Mouse (Mus musculus): ENCODE data around the gene Syt12. TPM values are rescaled to one million over a fixed set of nuclear protein-coding genes. Genes with fewer than 3 reads are reported as not detected.

The Syt12 gene
- polyA plus RNA-seq, 1 experiment from 2014 or later: 1.6 TPM

DNA sequence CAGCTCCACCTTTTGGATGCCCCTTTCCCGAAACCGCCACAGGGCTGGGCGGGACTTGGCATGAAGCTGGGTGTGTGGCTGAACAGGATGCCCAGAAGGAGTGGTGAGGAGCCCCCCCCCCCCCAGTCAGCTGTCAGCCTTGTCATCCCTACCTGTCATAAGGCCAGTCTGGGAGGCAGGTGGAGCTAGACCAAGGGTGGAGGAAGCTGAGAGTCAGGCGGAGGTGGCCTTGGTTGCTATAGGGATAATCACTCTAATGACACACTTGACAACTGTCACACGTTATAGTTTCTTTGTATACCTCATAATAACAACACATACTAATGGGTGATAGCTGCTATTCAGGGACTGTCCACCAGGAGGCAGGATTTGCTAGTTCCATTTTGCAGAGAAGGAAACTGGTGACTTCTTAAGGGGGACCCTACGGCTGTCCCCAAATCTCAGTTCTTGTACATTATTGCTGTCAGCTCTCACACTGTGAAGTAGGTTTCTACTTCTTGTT, 36.1 kb downstream of the Syt12 start:
- Histone ChIP-seq H3K36me3 (ENCODE audit: control insufficient read depth, insufficient read depth, low read length) (no peaks in the 10 kb centered on the region), H3K27ac (ENCODE audit: low read length) (no peak overlapping the region; the same call in 1 of the 2 replicates), H3K4me3 (ENCODE audit: low read length) (no peak overlapping the region), H3K9me3 (ENCODE audit: control insufficient read depth, low read length) (no peaks in the 10 kb centered on the region), H3K27me3 (ENCODE audit: control insufficient read depth, insufficient read depth, low read depth, low read length) (no peaks in the 10 kb centered on the region), H3K9ac (ENCODE audit: low read length) (no peak overlapping the region), H3K4me1 (replicated peaks; ENCODE audit: control insufficient read depth, insufficient read depth, low read length) (peaks cover 33% of the 10 kb centered on the region), H3K4me2 (ENCODE audit: low read depth, low read length) (no peak overlapping the region)
- 22% methylated on average over 6 of the region's 6 CpGs for WGBS
- ATAC-seq (ENCODE audit: low read depth): no peak

- H3K9me3 ChIP-seq (ENCODE audit: control insufficient read depth, low read length): no peaks in the 10 kb centered on the region
- H3K4me3 ChIP-seq (ENCODE audit: low read length): peak overlapping the region; percentile 86
- H3K36me3 ChIP-seq (ENCODE audit: control insufficient read depth, insufficient read depth, low read length): peaks cover 5% of the 10 kb centered on the region; the same call in 1 of the 2 replicates
- 6% methylated on average over 8 of the region's 8 CpGs for WGBS
- H3K4me2 ChIP-seq (ENCODE audit: low read depth, low read length): peak overlapping the region; percentile 86
- peak overlapping the region; percentile 20; the same call in 1 of the 2 replicates for H3K27ac ChIP-seq (ENCODE audit: low read length)
- no peaks in the 10 kb centered on the region for H3K27me3 ChIP-seq (ENCODE audit: control insufficient read depth, insufficient read depth, low read depth, low read length)
- ATAC-seq (ENCODE audit: low read depth): peak; percentile 36; the same call in 1 of the 2 replicates
- H3K9ac ChIP-seq (ENCODE audit: low read length): peak overlapping the region; percentile 37
- peaks cover 33% of the 10 kb centered on the region for H3K4me1 ChIP-seq (replicated peaks; ENCODE audit: control insufficient read depth, insufficient read depth, low read length)
Measured at GRCm38 (mm10) chr19:4440222-4440621, 37.0 kb downstream of the Syt12 start.

DNA sequence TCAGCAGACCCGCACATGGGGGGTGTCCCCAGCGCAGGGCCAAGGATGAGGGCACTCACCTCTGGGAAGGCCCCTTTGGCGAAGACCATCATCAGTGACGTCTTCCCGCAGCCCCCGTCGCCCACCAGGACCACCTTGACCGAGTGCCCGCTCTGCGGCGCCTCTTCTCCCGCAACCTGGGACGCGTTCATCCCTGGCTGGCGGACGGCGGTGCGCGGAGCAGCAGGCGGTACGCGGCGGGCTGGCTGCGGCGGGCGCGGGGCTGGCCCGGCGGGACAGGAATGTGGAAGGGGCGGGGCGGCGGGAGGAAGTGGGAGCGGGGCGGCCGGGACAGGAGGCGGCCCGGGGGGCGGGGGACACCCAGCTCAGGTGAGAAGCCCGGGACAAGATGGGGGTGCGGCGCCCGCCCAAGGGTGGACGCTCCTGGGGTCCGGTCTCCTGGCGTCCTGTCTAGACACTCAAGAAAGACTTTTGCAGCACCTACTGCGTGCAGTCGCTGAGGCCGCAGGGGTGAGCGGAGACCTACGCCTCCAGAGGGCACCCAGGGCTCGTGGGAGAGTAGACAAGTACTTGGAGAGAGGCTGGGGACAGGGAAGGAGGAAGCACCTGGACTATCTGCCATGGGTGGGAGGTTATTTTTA, 38.0 kb downstream of the Syt12 start, which contains the start of gene Rhod:
TSS of gene Rhod (minus strand) at position 272 of the 641 bp plus-strand sequence.
- H3K4me1 ChIP-seq (replicated peaks; ENCODE audit: control insufficient read depth, insufficient read depth, low read length): peaks cover 33% of the 10 kb centered on the region
- peak within 1 kb of the TSS; percentile 41 for H3K27ac ChIP-seq (ENCODE audit: low read length)
- no peaks in the 10 kb centered on the region for H3K9me3 ChIP-seq (ENCODE audit: control insufficient read depth, low read length)
- H3K27me3 ChIP-seq (ENCODE audit: control insufficient read depth, insufficient read depth, low read depth, low read length): no peaks in the 10 kb centered on the region
- peaks cover 5% of the 10 kb centered on the region; the same call in 1 of the 2 replicates for H3K36me3 ChIP-seq (ENCODE audit: control insufficient read depth, insufficient read depth, low read length)
- peak within 1 kb of the TSS; percentile 92 for H3K9ac ChIP-seq (ENCODE audit: low read length)
- peak; percentile 79 for ATAC-seq (ENCODE audit: low read depth)
- under 1% methylated on average over 46 of the region's 51 CpGs for WGBS
- peak within 1 kb of the TSS; percentile 86 for H3K4me3 ChIP-seq (ENCODE audit: low read length)
- peak within 1 kb of the TSS; percentile 86 for H3K4me2 ChIP-seq (ENCODE audit: low read depth, low read length)

- peak overlapping the region; percentile 41 for H3K27ac ChIP-seq (ENCODE audit: low read length)
- peaks cover 33% of the 10 kb centered on the region for H3K4me1 ChIP-seq (replicated peaks; ENCODE audit: control insufficient read depth, insufficient read depth, low read length)
- H3K27me3 ChIP-seq (ENCODE audit: control insufficient read depth, insufficient read depth, low read depth, low read length): no peaks in the 10 kb centered on the region
- no peaks in the 10 kb centered on the region for H3K9me3 ChIP-seq (ENCODE audit: control insufficient read depth, low read length)
- peak overlapping the region; percentile 86 for H3K4me2 ChIP-seq (ENCODE audit: low read depth, low read length)
- peak; percentile 1; the same call in 1 of the 2 replicates for ATAC-seq (ENCODE audit: low read depth)
- peak overlapping the region; percentile 92 for H3K9ac ChIP-seq (ENCODE audit: low read length)
- peak overlapping the region; percentile 86 for H3K4me3 ChIP-seq (ENCODE audit: low read length)
- H3K36me3 ChIP-seq (ENCODE audit: control insufficient read depth, insufficient read depth, low read length): peaks cover 5% of the 10 kb centered on the region; the same call in 1 of the 2 replicates
- WGBS: 5% methylated on average over 8 of the region's 8 CpGs
Measured at GRCm38 (mm10) chr19:4438791-4439160, 38.5 kb downstream of the Syt12 start.

DNA sequence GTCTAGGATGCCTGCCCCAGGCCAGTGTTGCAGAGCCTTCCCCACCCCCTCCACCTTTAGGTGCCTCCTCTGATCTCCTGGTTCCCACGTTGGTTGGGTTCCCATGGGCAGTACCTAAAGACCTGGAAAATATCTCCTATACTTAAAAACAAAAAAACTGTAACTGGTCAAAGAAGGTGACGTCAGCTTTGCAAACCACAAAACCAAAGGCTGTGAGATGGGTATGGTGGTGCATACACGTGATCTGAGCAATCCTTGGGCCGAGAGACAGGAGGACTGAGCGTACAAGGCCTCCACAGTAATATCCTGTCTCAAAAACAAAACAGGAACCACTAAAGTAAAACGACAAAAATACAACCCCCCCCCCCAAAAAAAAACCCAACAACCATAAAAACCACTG, 39.4 kb downstream of the Syt12 start:
- Histone ChIP-seq H3K4me1 (replicated peaks; ENCODE audit: control insufficient read depth, insufficient read depth, low read length) (peaks cover 33% of the 10 kb centered on the region), H3K27me3 (ENCODE audit: control insufficient read depth, insufficient read depth, low read depth, low read length) (no peaks in the 10 kb centered on the region), H3K9ac (ENCODE audit: low read length) (peak overlapping the region; percentile 92), H3K27ac (ENCODE audit: low read length) (no peak overlapping the region), H3K9me3 (ENCODE audit: control insufficient read depth, low read length) (no peaks in the 10 kb centered on the region), H3K4me2 (ENCODE audit: low read depth, low read length) (peak overlapping the region; percentile 86), H3K4me3 (ENCODE audit: low read length) (no peak overlapping the region; the same call in 1 of the 2 replicates), H3K36me3 (ENCODE audit: control insufficient read depth, insufficient read depth, low read length) (peaks cover 5% of the 10 kb centered on the region; the same call in 1 of the 2 replicates)
- 67% methylated on average over 6 of the region's 6 CpGs for WGBS
- no peak for ATAC-seq (ENCODE audit: low read depth)

GRCm38 (mm10) chr19:4436254-4436653, 41.0 kb downstream of the Syt12 start:
- 94% methylated on average over 3 of the region's 3 CpGs for WGBS
- Histone ChIP-seq H3K4me2 (ENCODE audit: low read depth, low read length) (no peak overlapping the region), H3K27me3 (ENCODE audit: control insufficient read depth, insufficient read depth, low read depth, low read length) (no peaks in the 10 kb centered on the region), H3K9me3 (ENCODE audit: control insufficient read depth, low read length) (no peaks in the 10 kb centered on the region), H3K9ac (ENCODE audit: low read length) (no peak overlapping the region), H3K4me3 (ENCODE audit: low read length) (no peak overlapping the region), H3K27ac (ENCODE audit: low read length) (no peak overlapping the region), H3K36me3 (ENCODE audit: control insufficient read depth, insufficient read depth, low read length) (peaks cover 7% of the 10 kb centered on the region), H3K4me1 (replicated peaks; ENCODE audit: control insufficient read depth, insufficient read depth, low read length) (peaks cover 22% of the 10 kb centered on the region)
- no peak for ATAC-seq (ENCODE audit: low read depth)

- no peak for ATAC-seq (ENCODE audit: low read depth)
- Histone ChIP-seq H3K9ac (ENCODE audit: low read length) (no peak overlapping the region), H3K4me2 (ENCODE audit: low read depth, low read length) (no peak overlapping the region), H3K27me3 (ENCODE audit: control insufficient read depth, insufficient read depth, low read depth, low read length) (no peaks in the 10 kb centered on the region), H3K36me3 (ENCODE audit: control insufficient read depth, insufficient read depth, low read length) (peaks cover 12% of the 10 kb centered on the region), H3K4me3 (ENCODE audit: low read length) (no peak overlapping the region), H3K27ac (ENCODE audit: low read length) (no peak overlapping the region), H3K9me3 (ENCODE audit: control insufficient read depth, low read length) (no peaks in the 10 kb centered on the region), H3K4me1 (replicated peaks; ENCODE audit: control insufficient read depth, insufficient read depth, low read length) (peaks cover 12% of the 10 kb centered on the region)
- 95% methylated on average over 1 of the region's 1 CpGs for WGBS
Measured at GRCm38 (mm10) chr19:4434999-4435398, 42.2 kb downstream of the Syt12 start.

DNA sequence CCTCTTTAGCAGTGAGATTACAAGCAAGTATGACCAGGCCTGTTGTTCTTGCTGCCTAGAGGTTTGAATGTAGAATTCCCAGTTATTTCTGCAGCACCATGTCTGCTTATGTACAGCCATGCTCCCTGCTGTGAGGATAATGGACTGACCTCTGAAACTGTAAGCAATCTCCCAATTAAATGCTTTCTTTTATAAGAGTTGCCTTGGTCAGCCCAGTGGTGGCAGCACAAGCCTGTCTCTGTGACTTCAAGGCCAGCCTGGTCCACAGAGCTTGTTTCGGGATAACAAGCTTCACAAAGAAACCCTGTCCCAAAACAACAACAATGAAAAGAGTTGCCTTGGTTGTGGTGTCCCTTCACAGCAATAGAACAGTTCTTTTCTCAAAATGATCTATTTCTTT, 43.5 kb downstream of the Syt12 start:
- Histone ChIP-seq H3K4me1 (replicated peaks; ENCODE audit: control insufficient read depth, insufficient read depth, low read length) (peaks cover 7% of the 10 kb centered on the region), H3K4me2 (ENCODE audit: low read depth, low read length) (no peak overlapping the region), H3K4me3 (ENCODE audit: low read length) (no peak overlapping the region), H3K27ac (ENCODE audit: low read length) (no peak overlapping the region), H3K27me3 (ENCODE audit: control insufficient read depth, insufficient read depth, low read depth, low read length) (no peaks in the 10 kb centered on the region), H3K9ac (ENCODE audit: low read length) (no peak overlapping the region), H3K36me3 (ENCODE audit: control insufficient read depth, insufficient read depth, low read length) (peaks cover 14% of the 10 kb centered on the region), H3K9me3 (ENCODE audit: control insufficient read depth, low read length) (no peaks in the 10 kb centered on the region)
- ATAC-seq (ENCODE audit: low read depth): no peak
- 83% methylated on average over 1 of the region's 1 CpGs for WGBS

DNA sequence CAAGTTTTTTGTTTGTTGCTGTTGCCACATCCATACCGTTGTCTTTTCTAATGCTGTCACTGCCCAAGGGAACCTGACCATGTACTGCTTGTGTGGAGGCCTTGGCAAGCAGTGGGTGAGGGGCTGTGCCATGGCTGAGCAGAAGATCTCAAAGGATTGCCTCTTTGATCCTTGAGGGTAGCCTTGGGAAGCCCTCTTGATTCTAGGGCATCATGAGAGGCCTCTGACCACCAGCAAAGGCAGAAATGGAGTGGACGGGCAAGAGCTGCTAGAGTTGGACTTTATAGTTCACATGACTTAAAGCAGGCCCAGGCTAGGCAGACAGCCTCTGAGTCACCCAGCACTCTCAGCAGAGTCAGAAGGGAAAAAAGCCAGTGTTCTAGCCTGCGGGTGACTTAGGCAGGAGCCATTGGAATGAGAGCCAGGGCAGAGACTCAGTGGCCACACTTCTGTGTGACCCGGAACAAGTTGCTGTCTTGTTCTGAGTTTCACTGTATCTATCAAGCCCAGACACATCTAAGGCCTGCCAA, 47.1 kb downstream of the Syt12 start:
- no peaks in the 10 kb centered on the region for H3K27me3 ChIP-seq (ENCODE audit: control insufficient read depth, insufficient read depth, low read depth, low read length)
- H3K4me3 ChIP-seq (ENCODE audit: low read length): no peak overlapping the region
- H3K4me2 ChIP-seq (ENCODE audit: low read depth, low read length): no peak overlapping the region
- H3K9me3 ChIP-seq (ENCODE audit: control insufficient read depth, low read length): no peaks in the 10 kb centered on the region
- no peaks in the 10 kb centered on the region for H3K4me1 ChIP-seq (replicated peaks; ENCODE audit: control insufficient read depth, insufficient read depth, low read length)
- H3K36me3 ChIP-seq (ENCODE audit: control insufficient read depth, insufficient read depth, low read length): peaks cover 18% of the 10 kb centered on the region
- H3K27ac ChIP-seq (ENCODE audit: low read length): no peak overlapping the region; the same call in 1 of the 2 replicates
- 89% methylated on average over 4 of the region's 4 CpGs for WGBS
- no peak for ATAC-seq (ENCODE audit: low read depth)
- H3K9ac ChIP-seq (ENCODE audit: low read length): no peak overlapping the region

All from lung, embryonic 16.5 days (tissue).